Mouse (Mus musculus) midbrain, embryonic 16.5 days (tissue): ENCODE measurements around the gene Fdx1l. TPM values are rescaled to one million over a fixed set of nuclear protein-coding genes. Genes with fewer than 3 reads are reported as not detected.

Experiments used
- ATAC-seq: fragments of 200-750 bp; cut with Nextera tagmentation; 2 replicates; pipeline ENCODE4 v1.8.0; 2017; ENCODE audit warnings: moderate TSS enrichment
- H3K27ac ChIP-seq: fragments of 300-500 bp; sonication (generic); 2 replicates; pipeline ENCODE4 v1.5.1; 2014; ENCODE audit warnings: mild to moderate bottlenecking, low read length, mixed read lengths
- H3K27me3 ChIP-seq: fragments of 300-500 bp; sonication (generic); 2 replicates; pipeline ENCODE4 v1.6.1; 2014; ENCODE audit warnings: low read depth, low read length, mixed read lengths; ENCODE audit not compliant: control insufficient read depth, insufficient read depth
- H3K36me3 ChIP-seq: fragments of 300-500 bp; sonication (generic); 2 replicates; pipeline ENCODE4 v1.6.1; 2014; ENCODE audit warnings: mild to moderate bottlenecking, low read length, moderate library complexity, mixed read lengths; ENCODE audit not compliant: control insufficient read depth, insufficient read depth
- H3K4me1 ChIP-seq: fragments of 300-500 bp; sonication (generic); 2 replicates; pipeline ENCODE4 v1.6.1; 2014; ENCODE audit warnings: mild to moderate bottlenecking, low read length, mixed read lengths; ENCODE audit not compliant: control insufficient read depth, insufficient read depth
- H3K4me2 ChIP-seq: fragments of 300-500 bp; sonication (generic); 2 replicates; pipeline ENCODE4 v1.6.1; 2014; ENCODE audit warnings: mild to moderate bottlenecking, low read length, mixed read lengths
- H3K4me3 ChIP-seq: fragments of 300-500 bp; sonication (generic); 2 replicates; pipeline ENCODE4 v1.5.1; 2014; ENCODE audit warnings: low read depth, mild to moderate bottlenecking, low read length, moderate library complexity, mixed read lengths
- H3K9ac ChIP-seq: fragments of 300-500 bp; sonication (generic); 2 replicates; pipeline ENCODE4 v1.6.1; 2014; ENCODE audit warnings: low read depth, low read length, mixed read lengths
- H3K9me3 ChIP-seq: fragments of 300-500 bp; sonication (generic); replicated peaks from 2 replicates; pipeline ENCODE4 v1.6.1; 2014; ENCODE audit warnings: mild to moderate bottlenecking, low read length, mixed read lengths; ENCODE audit not compliant: control insufficient read depth, poor library complexity, severe bottlenecking
- WGBS: fragments of 180-500 bp; shearing (Covaris S2); extraction: QIAGEN DNeasy Blood & Tissue Kit; methylation state at CpG from one replicate; pipeline ENCODE4 v1.1.7; 2014; 5-methylcytosine and 5-hydroxymethylcytosine counted together
- polyA plus RNA-seq: library from polyadenylated mRNA; unstranded; fragments of >200 nt; fragmentation: Nextera tagmentation; extraction: Ambion mirVana; gene quantifications from 2 replicates; pipeline ENCODE4 v1.2.1, GENCODE M21; 2015

Gene Fdx1l
- polyA plus RNA-seq, 1 experiment from 2014 or later, result 73.0 TPM

DNA sequence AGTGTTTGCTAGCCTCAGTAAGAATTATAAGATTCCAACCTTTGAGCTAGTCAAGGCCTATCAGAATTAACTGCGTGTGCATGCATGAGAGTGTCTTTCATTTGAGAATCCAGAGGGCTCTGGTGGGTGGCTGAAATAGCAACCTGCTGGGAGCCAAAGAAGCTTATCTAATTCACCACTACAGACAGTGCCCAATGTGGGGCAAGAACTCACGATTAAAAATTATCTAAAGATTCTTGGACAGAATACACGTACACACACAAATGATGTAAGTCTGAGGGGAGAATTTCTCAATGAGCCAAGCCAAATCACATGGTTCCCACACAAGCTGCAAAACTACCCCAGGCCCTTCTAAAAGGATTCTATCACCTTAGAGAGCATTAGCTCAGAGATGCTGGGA is 9.9 kb upstream of the Fdx1l start:
- H3K4me2 ChIP-seq, result no peak overlapping the region
- H3K4me1 ChIP-seq, result no peaks in the 10 kb centered on the region
- H3K4me3 ChIP-seq, result no peak overlapping the region
- ATAC-seq, result no peak
- no peaks in the 10 kb centered on the region for H3K9me3 ChIP-seq
- H3K27me3 ChIP-seq, result no peaks in the 10 kb centered on the region
- H3K27ac ChIP-seq, result no peak overlapping the region
- WGBS, result 73% methylated on average over 3 of the region's 3 CpGs
- H3K9ac ChIP-seq, result no peak overlapping the region
- peaks cover 51% of the 10 kb centered on the region for H3K36me3 ChIP-seq

DNA sequence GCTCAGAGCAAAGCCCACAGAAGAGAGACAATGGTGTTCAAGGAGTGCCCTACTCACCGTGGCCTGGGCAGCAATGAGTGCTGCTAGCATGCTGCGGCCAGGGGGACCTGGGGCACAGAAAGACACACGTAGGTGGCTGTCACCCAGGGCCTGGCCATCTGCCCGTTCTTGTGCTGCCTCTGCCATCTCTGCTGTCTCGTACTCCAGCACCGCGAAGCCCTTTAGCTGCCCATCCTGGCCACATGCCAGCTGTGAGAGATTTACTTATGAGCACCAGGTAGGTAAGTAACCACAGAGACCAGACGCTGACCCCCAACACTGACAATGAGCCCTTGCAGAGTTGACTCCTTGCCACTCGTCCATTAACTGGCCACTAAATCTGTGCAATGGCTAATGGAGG is 7.7 kb upstream of the Fdx1l start:
- peaks cover 56% of the 10 kb centered on the region for H3K36me3 ChIP-seq
- no peak overlapping the region for H3K27ac ChIP-seq
- WGBS, result 87% methylated on average over 9 of the region's 9 CpGs
- no peak for ATAC-seq
- no peak overlapping the region for H3K9ac ChIP-seq
- H3K9me3 ChIP-seq, result no peaks in the 10 kb centered on the region
- H3K4me2 ChIP-seq, result no peak overlapping the region
- H3K4me1 ChIP-seq, result no peaks in the 10 kb centered on the region
- no peak overlapping the region for H3K4me3 ChIP-seq
- no peaks in the 10 kb centered on the region for H3K27me3 ChIP-seq

DNA sequence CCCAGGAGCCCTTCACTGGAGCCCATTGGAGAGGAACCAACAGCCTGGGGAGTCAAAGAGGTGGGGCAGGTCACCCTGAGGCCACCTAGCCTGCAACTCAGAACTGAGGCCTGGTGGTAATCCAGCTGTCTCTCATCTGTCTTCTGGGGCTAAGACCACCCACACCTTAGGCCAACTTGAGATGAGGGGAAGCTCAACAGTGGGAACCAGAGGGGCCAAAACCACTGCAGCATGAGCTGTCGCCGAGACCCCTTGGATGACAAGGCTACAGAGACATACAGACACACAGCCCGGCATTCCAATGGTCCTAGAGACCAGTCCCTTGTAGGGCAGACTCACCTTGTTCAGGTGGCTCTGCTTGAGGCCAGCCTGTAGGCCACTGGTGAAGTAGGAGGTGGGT is 2.2 kb upstream of the Fdx1l start:
- Histone ChIP-seq H3K36me3 (peaks cover 31% of the 10 kb centered on the region), H3K9ac (no peak overlapping the region), H3K9me3 (no peaks in the 10 kb centered on the region), H3K4me1 (peaks cover 16% of the 10 kb centered on the region), H3K27me3 (no peaks in the 10 kb centered on the region), H3K4me2 (no peak overlapping the region), H3K27ac (no peak overlapping the region), H3K4me3 (no peak overlapping the region)
- ATAC-seq, result no peak
- 89% methylated on average over 3 of the region's 3 CpGs for WGBS

DNA sequence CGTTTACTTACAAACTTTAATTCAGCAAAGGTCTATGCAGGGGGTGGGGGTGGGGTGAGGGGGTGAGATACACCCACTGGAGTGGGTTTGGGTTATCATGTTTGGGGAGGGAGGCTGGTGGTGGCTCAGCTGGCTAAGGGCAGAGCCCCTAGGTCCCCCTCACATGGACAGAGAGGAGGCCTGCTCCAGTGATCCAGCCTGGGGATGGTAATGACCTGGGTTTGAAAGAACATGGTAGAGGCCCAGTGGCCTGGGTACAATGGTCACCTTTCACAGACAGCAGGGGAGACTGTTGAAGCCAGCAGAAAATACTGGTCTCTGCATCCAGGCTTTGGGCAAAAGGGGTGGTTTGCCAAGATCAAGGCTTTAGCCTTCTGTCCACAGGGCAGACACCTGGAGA is 759 bp upstream of the Fdx1l start:
- Histone ChIP-seq H3K9ac (no peak overlapping the region), H3K4me2 (no peak overlapping the region), H3K27ac (no peak overlapping the region), H3K4me3 (no peak overlapping the region), H3K4me1 (peaks cover 16% of the 10 kb centered on the region), H3K9me3 (no peaks in the 10 kb centered on the region), H3K27me3 (no peaks in the 10 kb centered on the region), H3K36me3 (peaks cover 22% of the 10 kb centered on the region)
- WGBS, result 92% methylated on average over 1 of the region's 1 CpGs
- ATAC-seq, result no peak

DNA sequence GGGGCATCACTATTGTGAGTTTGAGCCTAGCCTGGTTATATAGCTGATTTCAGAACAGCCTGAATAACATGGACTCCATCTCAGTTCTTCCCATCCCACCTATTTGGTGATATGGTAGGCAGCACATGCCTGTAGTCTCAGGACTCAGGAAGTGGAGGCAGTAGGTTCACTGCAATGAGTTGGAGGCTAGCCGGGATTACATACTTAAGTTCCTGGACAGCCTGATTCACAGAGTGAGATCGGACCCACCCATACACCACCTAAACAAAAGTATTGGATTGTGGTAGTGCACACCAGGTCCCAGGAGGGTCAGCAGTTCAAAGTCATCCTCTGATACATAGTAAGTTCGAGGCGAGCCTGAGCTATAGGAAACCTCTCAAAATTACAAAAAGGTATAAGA is 773 bp downstream of the Fdx1l start:
- 0 out of 2 replicates have a peak, but pooled peaks have one; percentile 15 for ATAC-seq

DNA sequence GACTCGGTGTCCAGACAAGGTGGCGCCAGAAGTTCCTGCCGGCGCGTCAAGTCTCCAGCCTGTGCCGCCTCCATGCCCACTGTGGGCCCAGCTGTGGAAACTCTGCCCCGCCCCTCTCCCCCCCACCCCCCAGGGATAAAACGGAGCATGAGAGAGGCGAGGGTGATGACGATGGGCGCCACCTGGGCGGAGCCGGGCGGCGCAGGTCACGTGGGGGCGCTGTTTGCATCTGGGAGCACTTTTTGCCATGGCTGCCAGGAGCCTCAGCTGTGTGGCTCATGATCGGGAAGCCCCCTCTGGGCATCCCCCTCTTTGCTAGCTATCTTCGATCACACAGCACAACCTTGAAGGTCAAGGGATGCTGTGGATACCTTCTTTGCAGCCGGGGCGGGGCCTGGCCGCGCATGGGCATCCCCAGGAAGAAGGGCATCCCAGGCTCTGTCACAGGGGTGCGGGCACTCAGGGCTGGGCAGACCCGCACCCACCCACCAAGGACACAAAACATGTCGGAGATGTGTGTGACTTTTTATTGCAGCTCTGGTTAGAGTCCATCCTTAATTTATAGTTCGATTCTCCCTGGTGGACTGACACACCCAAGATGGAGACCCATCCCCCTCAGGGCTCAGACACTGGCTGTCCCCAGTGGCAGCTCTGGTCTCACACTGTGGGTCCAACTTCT is 6.3 kb downstream of the Fdx1l start, which contains the start of gene Zglp1:
Gene Zglp1 (minus strand): TSS at position 88 of the 679 bp plus-strand sequence.
- H3K9me3 ChIP-seq, result no peaks in the 10 kb centered on the region
- no peak within 1 kb of the TSS for H3K4me2 ChIP-seq
- ATAC-seq, result no peak
- peaks cover 22% of the 10 kb centered on the region for H3K36me3 ChIP-seq
- H3K27ac ChIP-seq, result no peak within 1 kb of the TSS
- 88% methylated on average over 27 of the region's 27 CpGs for WGBS
- H3K4me3 ChIP-seq, result no peak within 1 kb of the TSS
- no peak within 1 kb of the TSS for H3K9ac ChIP-seq
- H3K27me3 ChIP-seq, result no peaks in the 10 kb centered on the region
- peaks cover 6% of the 10 kb centered on the region for H3K4me1 ChIP-seq

More for the DNA sequence above, 773 bp downstream of the Fdx1l start:
- 15% methylated on average over 4 of the region's 4 CpGs for WGBS
- peak overlapping the region; percentile 91 for H3K9ac ChIP-seq
- H3K27me3 ChIP-seq, result no peaks in the 10 kb centered on the region
- peaks cover 21% of the 10 kb centered on the region for H3K36me3 ChIP-seq
- peak overlapping the region; percentile 93 for H3K4me3 ChIP-seq
- peak overlapping the region; percentile 85 for H3K4me2 ChIP-seq
- no peaks in the 10 kb centered on the region for H3K9me3 ChIP-seq
- H3K27ac ChIP-seq, result no peak overlapping the region
- H3K4me1 ChIP-seq, result peaks cover 16% of the 10 kb centered on the region

DNA sequence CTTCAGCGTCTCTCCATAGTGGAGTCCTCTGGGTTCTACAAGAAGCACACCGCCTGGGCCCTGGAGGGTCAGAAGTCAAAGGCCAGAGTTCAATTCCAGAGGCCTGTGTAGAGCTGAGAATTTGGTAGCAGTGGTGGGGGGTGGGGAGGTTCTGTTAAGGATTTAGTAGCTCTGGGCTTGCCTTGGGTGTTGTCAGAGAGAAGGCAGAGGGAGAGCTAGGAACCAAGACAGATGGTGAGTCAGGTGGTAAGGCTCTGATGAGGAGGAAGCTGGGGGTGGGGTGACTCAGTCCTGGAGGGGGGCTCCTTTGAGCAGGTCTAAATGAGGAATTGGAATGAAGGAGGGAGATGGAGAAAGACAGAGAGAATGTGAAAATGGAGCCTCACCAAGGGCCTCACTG is 10.5 kb downstream of the Fdx1l start:
- no peak overlapping the region for H3K4me2 ChIP-seq
- H3K36me3 ChIP-seq, result peaks cover 22% of the 10 kb centered on the region
- H3K4me3 ChIP-seq, result no peak overlapping the region
- no peaks in the 10 kb centered on the region for H3K9me3 ChIP-seq
- H3K27ac ChIP-seq, result no peak overlapping the region
- H3K27me3 ChIP-seq, result no peaks in the 10 kb centered on the region
- H3K9ac ChIP-seq, result no peak overlapping the region
- WGBS, result 91% methylated on average over 2 of the region's 2 CpGs
- H3K4me1 ChIP-seq, result no peaks in the 10 kb centered on the region
- ATAC-seq, result no peak

DNA sequence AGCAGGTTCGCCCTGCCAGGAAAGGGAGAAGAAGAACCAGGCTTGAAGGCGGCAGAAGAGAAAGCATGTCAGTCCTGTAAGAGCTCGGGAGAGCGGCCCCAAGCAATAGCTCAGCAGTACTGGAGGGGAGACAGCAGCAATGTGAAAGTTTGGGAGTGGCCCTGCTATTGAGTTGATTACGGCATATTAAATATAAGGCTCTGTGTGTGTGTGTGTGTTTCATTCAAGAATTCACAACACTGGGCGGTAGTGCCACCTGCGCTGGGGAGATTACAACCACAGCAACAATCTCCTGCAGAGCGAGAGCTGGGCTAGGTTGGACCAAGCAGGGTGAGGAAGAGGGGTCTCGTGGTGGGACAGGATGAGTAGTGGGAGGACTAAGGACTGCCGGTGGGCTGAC is 21.8 kb downstream of the Fdx1l start:
- no peaks in the 10 kb centered on the region for H3K36me3 ChIP-seq
- WGBS, result 70% methylated on average over 10 of the region's 10 CpGs
- H3K4me3 ChIP-seq, result no peak overlapping the region
- ATAC-seq, result no peak
- no peak overlapping the region for H3K9ac ChIP-seq
- no peaks in the 10 kb centered on the region for H3K9me3 ChIP-seq
- H3K4me2 ChIP-seq, result no peak overlapping the region
- H3K27ac ChIP-seq, result no peak overlapping the region
- H3K27me3 ChIP-seq, result no peaks in the 10 kb centered on the region
- H3K4me1 ChIP-seq, result no peaks in the 10 kb centered on the region

DNA sequence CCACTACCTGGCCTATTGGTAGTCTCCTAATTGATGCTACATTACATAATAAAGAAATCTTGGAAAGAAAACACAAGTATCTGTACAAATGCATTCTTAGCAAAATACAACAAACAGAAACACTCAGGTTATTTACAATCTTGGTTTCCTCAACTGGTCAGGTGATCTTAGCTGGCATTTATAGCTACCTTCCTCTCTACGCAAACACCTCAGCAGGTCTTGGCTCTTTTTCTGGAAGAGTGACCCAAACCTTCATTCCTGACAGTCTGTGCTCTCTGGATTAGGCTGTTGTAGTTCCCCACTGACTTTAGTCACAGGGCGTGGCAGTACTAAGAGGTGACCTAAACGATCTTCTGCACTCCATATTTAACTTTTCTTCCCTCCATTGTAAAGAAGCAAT is 28.2 kb downstream of the Fdx1l start:
- Histone ChIP-seq H3K9ac (no peak overlapping the region), H3K36me3 (no peaks in the 10 kb centered on the region), H3K4me1 (no peaks in the 10 kb centered on the region), H3K27ac (no peak overlapping the region), H3K27me3 (peaks cover 5% of the 10 kb centered on the region), H3K9me3 (no peaks in the 10 kb centered on the region), H3K4me2 (no peak overlapping the region), H3K4me3 (no peak overlapping the region)
- ATAC-seq, result no peak
- WGBS, result 82% methylated on average over 3 of the region's 3 CpGs
